Mouse (Mus musculus): ENCODE data around the gene Prps1l3.
"Not testable (repeated sequence)": the region's sequence is repeated elsewhere in the genome, so short reads cannot be mapped to it uniquely, and the experiment has no call there.

Gene Prps1l3

GRCm38 (mm10) chr12:57230192-57230706, at the start of gene Prps1l3, which contains the start of gene Mipol1:
Prps1l3 (plus strand) TSS chr12:57230412.
Mipol1 (plus strand) TSS chr12:57230427.
- peak; percentile 93 for DNase-seq (ENCODE audit: low spot score in 2 of 2)

GRCm38 (mm10) chr12:57184401-57185147, 45.6 kb upstream of the Prps1l3 start:
- no peak for DNase-seq (ENCODE audit: low spot score in 2 of 2)

- DNase-seq (ENCODE audit: low spot score in 2 of 2), result no peak
Observed at GRCm38 (mm10) chr12:57185475-57185874, 44.7 kb upstream of the Prps1l3 start.

GRCm38 (mm10) chr12:57186126-57186525, 44.1 kb upstream of the Prps1l3 start:
- no peak for DNase-seq (ENCODE audit: low spot score in 2 of 2)

GRCm38 (mm10) chr12:57187032-57187431, 43.2 kb upstream of the Prps1l3 start:
- DNase-seq (ENCODE audit: low spot score in 2 of 2), result no peak

GRCm38 (mm10) chr12:57194609-57195008, 35.6 kb upstream of the Prps1l3 start:
- peak in 1 of 2 experiments; percentile 21 for DNase-seq (ENCODE audit: low spot score in 2 of 2)

GRCm38 (mm10) chr12:57196286-57196607, 34.0 kb upstream of the Prps1l3 start:
- DNase-seq (ENCODE audit: low spot score in 2 of 2), result no peak

- peak; percentile 21 to 23 for DNase-seq (ENCODE audit: low spot score in 2 of 2)
Observed at GRCm38 (mm10) chr12:57196608-57197362, 33.4 kb upstream of the Prps1l3 start.

- no peak for DNase-seq (ENCODE audit: low spot score in 2 of 2)
Observed at GRCm38 (mm10) chr12:57197363-57198026, 32.7 kb upstream of the Prps1l3 start, which contains the start of gene Slc25a21. Slc25a21 (minus strand) TSS chr12:57197472.

GRCm38 (mm10) chr12:57198269-57198668, 31.9 kb upstream of the Prps1l3 start:
- no peak for DNase-seq (ENCODE audit: low spot score in 2 of 2)

GRCm38 (mm10) chr12:57199427-57199826, 30.8 kb upstream of the Prps1l3 start:
- DNase-seq (ENCODE audit: low spot score in 2 of 2), result no peak

- DNase-seq (ENCODE audit: low spot score in 2 of 2), result no peak
Observed at GRCm38 (mm10) chr12:57201901-57202300, 28.3 kb upstream of the Prps1l3 start.

- no peak for DNase-seq (ENCODE audit: low spot score in 2 of 2)
Observed at GRCm38 (mm10) chr12:57204276-57204851, 25.8 kb upstream of the Prps1l3 start.

GRCm38 (mm10) chr12:57211353-57212311, 18.6 kb upstream of the Prps1l3 start:
- DNase-seq (ENCODE audit: low spot score in 2 of 2), result peak; percentile 52 to 69

GRCm38 (mm10) chr12:57212463-57212862, 17.7 kb upstream of the Prps1l3 start:
- DNase-seq (ENCODE audit: low spot score in 2 of 2), result not testable (repeated sequence)

- DNase-seq (ENCODE audit: low spot score in 2 of 2), result no peak
Observed at GRCm38 (mm10) chr12:57226411-57226810, 3.8 kb upstream of the Prps1l3 start.

- DNase-seq (ENCODE audit: low spot score in 2 of 2), result no peak
Observed at GRCm38 (mm10) chr12:57227776-57228175, 2.4 kb upstream of the Prps1l3 start.

- no peak for DNase-seq (ENCODE audit: low spot score in 2 of 2)
Observed at GRCm38 (mm10) chr12:57229703-57230102, 509 bp upstream of the Prps1l3 start.

GRCm38 (mm10) chr12:57231085-57231875, 1.1 kb downstream of the Prps1l3 start:
- no peak for DNase-seq (ENCODE audit: low spot score in 2 of 2)

- DNase-seq (ENCODE audit: low spot score in 2 of 2), result no peak
Observed at GRCm38 (mm10) chr12:57233386-57233785, 3.2 kb downstream of the Prps1l3 start.

Data from right cerebral cortex, postnatal 10 days (tissue).